Mouse (Mus musculus) midbrain, embryonic 12.5 days (tissue): ENCODE results near the gene Znrd1. TPM values are rescaled to one million over a fixed set of nuclear protein-coding genes. Genes with fewer than 3 reads are reported as not detected.

Experiments
- ATAC-seq: fragments of 200-750 bp; cut with Nextera tagmentation; 2 replicates; pipeline ENCODE4 v1.8.0; 2017; ENCODE audit warnings: low read depth, moderate TSS enrichment, moderate library complexity; ENCODE audit not compliant: low FRiP score
- H3K27ac ChIP-seq: fragments of 300-500 bp; sonication (generic); replicated peaks from 2 replicates; pipeline ENCODE4 v1.5.1; 2016; ENCODE audit warnings: mild to moderate bottlenecking
- H3K27me3 ChIP-seq: fragments of 300-500 bp; sonication (generic); 2 replicates; pipeline ENCODE4 v1.6.1; 2016; ENCODE audit warnings: mild to moderate bottlenecking
- H3K36me3 ChIP-seq: fragments of 300-500 bp; sonication (generic); 2 replicates; pipeline ENCODE4 v1.6.1; 2016
- H3K4me1 ChIP-seq: fragments of 300-500 bp; sonication (generic); 2 replicates; pipeline ENCODE4 v1.6.1; 2016
- H3K4me2 ChIP-seq: fragments of 300-500 bp; sonication (generic); replicated peaks from 2 replicates; pipeline ENCODE4 v1.6.1; 2016; ENCODE audit warnings: mild to moderate bottlenecking, moderate library complexity
- H3K4me3 ChIP-seq: fragments of 300-500 bp; sonication (generic); 2 replicates; pipeline ENCODE4 v1.5.1; 2016; ENCODE audit warnings: mild to moderate bottlenecking
- H3K9ac ChIP-seq: fragments of 300-500 bp; sonication (generic); replicated peaks from 2 replicates; pipeline ENCODE4 v1.6.1; 2016; ENCODE audit warnings: mild to moderate bottlenecking, moderate library complexity
- H3K9me3 ChIP-seq: fragments of 300-500 bp; sonication (generic); 2 replicates; pipeline ENCODE4 v1.6.1; 2016; ENCODE audit warnings: mild to moderate bottlenecking
- WGBS: fragments of 180-500 bp; shearing (Covaris S2); methylation state at CpG from one replicate; pipeline ENCODE4 v1.1.7; 2016; 5-methylcytosine and 5-hydroxymethylcytosine counted together
- polyA plus RNA-seq: library from polyadenylated mRNA; unstranded; fragments of >200 nt; fragmentation: Nextera tagmentation; extraction: Ambion mirVana; gene quantifications from 2 replicates; pipeline ENCODE4 v1.2.1, GENCODE M21; 2016

Znrd1 gene
- polyA plus RNA-seq, 1 experiment from 2014 or later = 75.9 TPM

DNA sequence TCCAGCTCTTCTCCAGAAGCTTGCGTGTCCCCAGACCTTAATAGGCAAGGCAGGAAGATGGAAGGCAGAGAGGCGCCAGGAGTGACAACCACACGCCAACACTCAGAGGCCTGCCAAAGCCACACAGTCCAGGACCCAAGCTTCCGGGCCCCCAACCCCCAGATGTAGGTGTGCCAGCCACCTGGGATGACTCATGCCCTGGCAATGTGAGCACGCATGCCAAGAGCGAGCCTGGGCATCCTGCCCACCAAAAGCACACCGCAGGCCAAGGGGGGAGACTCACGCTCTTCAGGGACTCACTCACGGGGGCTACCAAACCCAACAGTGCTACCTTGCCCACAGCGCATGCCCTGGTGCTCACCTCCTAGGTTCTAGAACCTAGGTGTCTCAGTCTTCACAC, 16.0 kb downstream of the Znrd1 start:
- ATAC-seq = no peak
- H3K9me3 ChIP-seq = no peaks in the 10 kb centered on the region
- H3K4me2 ChIP-seq = peak overlapping the region; percentile 55
- 63% methylated on average over 10 of the region's 10 CpGs for WGBS
- H3K36me3 ChIP-seq = no peaks in the 10 kb centered on the region
- peaks cover 67% of the 10 kb centered on the region for H3K27me3 ChIP-seq
- H3K4me1 ChIP-seq = peaks cover 11% of the 10 kb centered on the region
- no peak overlapping the region for H3K9ac ChIP-seq
- H3K4me3 ChIP-seq = peak overlapping the region; percentile 36
- no peak overlapping the region for H3K27ac ChIP-seq

DNA sequence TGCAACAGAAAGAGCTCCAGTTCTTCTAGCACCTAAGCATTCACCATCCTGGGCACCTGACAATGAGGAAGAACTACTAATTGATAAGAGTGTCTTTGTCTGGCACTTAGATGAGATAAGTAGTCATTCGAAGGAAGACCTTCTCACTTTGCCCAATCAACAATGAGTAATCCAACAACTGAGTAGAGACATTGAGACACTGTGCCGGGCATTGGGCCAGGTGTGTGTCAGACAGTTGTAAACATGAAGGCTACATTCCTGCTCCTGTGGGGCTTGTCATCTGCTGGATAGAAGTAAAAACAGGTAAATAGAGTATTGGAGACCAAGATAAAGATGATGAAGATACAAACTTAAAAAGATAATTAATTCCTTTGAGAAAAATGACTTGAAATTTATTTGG, 20.3 kb downstream of the Znrd1 start:
- 86% methylated on average over 2 of the region's 2 CpGs for WGBS
- ATAC-seq = no peak
- no peak overlapping the region for H3K9ac ChIP-seq
- no peaks in the 10 kb centered on the region for H3K36me3 ChIP-seq
- no peak overlapping the region for H3K4me2 ChIP-seq
- H3K27ac ChIP-seq = no peak overlapping the region
- H3K4me3 ChIP-seq = no peak overlapping the region
- peaks cover 31% of the 10 kb centered on the region for H3K27me3 ChIP-seq
- peaks cover 4% of the 10 kb centered on the region for H3K4me1 ChIP-seq
- no peaks in the 10 kb centered on the region for H3K9me3 ChIP-seq

DNA sequence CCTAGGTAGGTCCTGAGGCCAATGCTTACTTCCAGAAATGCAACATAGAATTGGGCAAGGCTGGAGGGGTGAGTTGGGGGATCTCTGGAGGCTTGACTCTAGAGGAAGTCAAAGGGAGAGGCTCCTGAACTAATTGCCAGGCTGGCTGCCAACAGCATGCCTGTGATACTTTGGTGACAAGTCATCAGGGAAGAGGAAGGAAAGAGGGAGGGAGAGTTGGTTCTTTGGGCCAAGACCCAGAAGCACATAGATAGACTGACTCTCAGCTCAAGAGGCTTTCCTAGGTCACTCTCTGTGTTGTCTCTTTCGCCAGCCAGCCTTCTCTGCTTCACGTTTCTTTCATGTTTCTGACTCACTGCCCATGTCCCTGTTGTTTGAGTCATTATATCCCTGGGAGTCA, 26.6 kb downstream of the Znrd1 start:
- WGBS = 76% methylated on average over 2 of the region's 2 CpGs
- Histone ChIP-seq H3K27me3 (0 out of 2 replicates have a peak, but pooled peaks cover 3% of the 10 kb centered on the region), H3K9me3 (no peaks in the 10 kb centered on the region), H3K4me2 (no peak overlapping the region), H3K4me3 (no peak overlapping the region), H3K36me3 (no peaks in the 10 kb centered on the region), H3K27ac (no peak overlapping the region), H3K9ac (no peak overlapping the region), H3K4me1 (no peaks in the 10 kb centered on the region)
- no peak for ATAC-seq

DNA sequence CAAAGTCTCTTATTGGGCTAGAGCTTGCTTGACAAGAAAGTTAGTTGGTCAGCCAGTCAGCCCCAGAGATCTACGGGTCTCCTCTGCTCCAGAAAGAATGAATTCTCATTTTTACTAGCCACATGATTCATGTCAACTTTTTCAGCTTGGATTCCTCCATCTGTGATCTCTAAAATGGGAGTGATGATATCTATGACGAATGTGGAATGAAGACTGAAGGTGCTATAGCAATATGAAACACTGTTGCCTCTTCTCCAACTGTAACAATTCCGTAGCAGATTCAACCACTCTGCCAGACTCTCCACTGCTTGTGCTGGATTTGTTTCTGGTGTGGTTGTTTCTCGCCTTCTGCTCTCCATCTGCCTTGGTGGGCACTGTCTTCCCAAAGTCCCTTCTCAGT, 27.2 kb downstream of the Znrd1 start:
- Histone ChIP-seq H3K9ac (no peak overlapping the region), H3K9me3 (no peaks in the 10 kb centered on the region), H3K27me3 (0 out of 2 replicates have a peak, but pooled peaks cover 3% of the 10 kb centered on the region), H3K27ac (no peak overlapping the region), H3K4me3 (no peak overlapping the region), H3K4me1 (no peaks in the 10 kb centered on the region), H3K36me3 (no peaks in the 10 kb centered on the region), H3K4me2 (no peak overlapping the region)
- WGBS = 87% methylated on average over 4 of the region's 4 CpGs
- ATAC-seq = no peak

DNA sequence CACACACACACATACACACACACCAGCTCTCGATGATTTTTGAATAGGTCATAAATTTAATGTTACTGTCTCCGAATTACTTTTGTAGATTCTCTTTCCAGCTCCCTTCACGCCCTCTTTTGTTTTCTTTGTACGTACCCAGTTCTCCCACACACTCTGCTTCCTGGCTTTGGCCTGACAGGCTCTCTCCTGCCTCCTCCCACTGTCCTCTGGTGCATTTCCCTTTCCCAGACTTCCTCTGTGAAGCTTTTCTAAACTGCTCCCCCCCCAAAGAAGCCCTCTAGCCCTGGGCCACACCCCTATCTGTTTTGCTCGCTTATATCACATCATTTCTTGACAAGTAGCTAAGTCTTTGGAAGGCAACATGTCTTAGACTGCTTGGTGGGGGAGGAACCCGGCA, 28.1 kb downstream of the Znrd1 start:
- no peak for ATAC-seq
- WGBS = 80% methylated on average over 6 of the region's 6 CpGs
- Histone ChIP-seq H3K27ac (no peak overlapping the region), H3K4me2 (no peak overlapping the region), H3K4me3 (no peak overlapping the region), H3K9ac (no peak overlapping the region), H3K9me3 (no peaks in the 10 kb centered on the region), H3K4me1 (no peaks in the 10 kb centered on the region), H3K36me3 (no peaks in the 10 kb centered on the region), H3K27me3 (0 out of 2 replicates have a peak, but pooled peaks cover 3% of the 10 kb centered on the region)

DNA sequence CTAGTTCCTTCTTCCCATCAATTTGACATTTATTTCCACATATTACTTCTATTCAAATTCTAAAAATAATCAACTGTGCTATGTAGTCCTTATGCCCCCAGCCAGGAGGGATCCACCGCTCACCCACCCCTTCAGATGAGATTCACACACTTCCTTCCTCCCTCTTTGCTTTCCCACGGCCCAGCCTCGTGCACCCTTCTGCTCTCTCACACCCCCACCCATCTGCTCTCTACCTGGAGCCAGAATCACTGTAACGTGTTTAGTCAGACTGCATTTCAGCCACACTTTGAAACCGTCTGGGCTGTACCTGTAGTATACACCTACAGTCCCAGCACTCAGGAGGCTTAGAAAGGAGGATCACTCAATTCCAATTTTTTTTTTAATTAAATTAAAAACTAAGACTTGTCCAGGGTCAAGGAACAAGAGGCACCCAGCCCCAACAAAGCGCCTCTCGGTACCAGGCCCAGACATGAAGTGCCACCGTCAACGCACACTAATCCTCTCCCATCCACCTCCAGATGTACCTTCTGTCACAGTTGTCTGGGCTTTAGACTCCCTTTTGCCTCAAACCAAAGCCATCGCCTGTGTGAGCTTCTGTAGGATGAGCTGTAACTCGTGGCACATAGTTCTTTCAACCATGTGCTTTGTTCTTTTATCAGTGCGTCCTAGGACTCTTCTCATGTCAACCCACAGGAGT, 29.0 kb downstream of the Znrd1 start:
- Histone ChIP-seq H3K9me3 (no peaks in the 10 kb centered on the region), H3K9ac (no peak overlapping the region), H3K36me3 (no peaks in the 10 kb centered on the region), H3K27ac (no peak overlapping the region), H3K4me1 (no peaks in the 10 kb centered on the region), H3K4me3 (no peak overlapping the region), H3K27me3 (0 out of 2 replicates have a peak, but pooled peaks cover 3% of the 10 kb centered on the region), H3K4me2 (no peak overlapping the region)
- ATAC-seq = no peak
- WGBS = 79% methylated on average over 12 of the region's 12 CpGs

DNA sequence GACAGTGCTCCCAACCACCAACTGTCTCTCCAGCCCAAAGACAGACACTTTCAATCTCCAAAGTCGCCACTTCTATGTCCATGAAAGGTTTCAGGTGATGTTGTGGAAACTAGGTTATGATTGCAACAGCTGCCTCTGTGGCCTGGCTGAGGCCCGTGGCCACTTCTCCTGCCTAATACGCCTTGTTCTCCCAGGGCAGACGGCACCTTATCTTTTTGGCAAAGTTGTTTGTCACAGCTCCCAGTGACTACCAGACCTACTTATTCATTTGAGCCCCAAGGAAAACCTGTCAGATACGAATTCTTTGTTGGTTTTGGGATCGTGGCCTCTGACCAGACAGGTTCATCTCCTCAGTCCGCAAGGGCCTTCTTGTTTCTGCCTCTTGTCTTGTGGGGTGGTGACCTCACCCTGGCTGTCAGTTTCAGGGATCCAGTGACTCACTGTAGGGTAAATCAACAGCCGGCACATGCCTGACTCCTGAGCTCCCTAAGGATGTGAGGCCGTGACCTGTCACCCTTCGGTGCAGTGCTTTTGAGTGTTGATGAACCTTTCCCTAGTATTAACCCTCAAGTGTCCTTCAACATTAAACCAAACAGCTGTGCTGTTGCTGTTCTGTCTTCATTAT, 30.8 kb downstream of the Znrd1 start:
- H3K9me3 ChIP-seq = no peaks in the 10 kb centered on the region
- no peak overlapping the region for H3K4me2 ChIP-seq
- H3K4me1 ChIP-seq = no peaks in the 10 kb centered on the region
- no peak for ATAC-seq
- H3K27me3 ChIP-seq = 0 out of 2 replicates have a peak, but pooled peaks cover 3% of the 10 kb centered on the region
- no peak overlapping the region for H3K4me3 ChIP-seq
- 68% methylated on average over 10 of the region's 10 CpGs for WGBS
- no peak overlapping the region for H3K9ac ChIP-seq
- no peak overlapping the region for H3K27ac ChIP-seq
- H3K36me3 ChIP-seq = no peaks in the 10 kb centered on the region

DNA sequence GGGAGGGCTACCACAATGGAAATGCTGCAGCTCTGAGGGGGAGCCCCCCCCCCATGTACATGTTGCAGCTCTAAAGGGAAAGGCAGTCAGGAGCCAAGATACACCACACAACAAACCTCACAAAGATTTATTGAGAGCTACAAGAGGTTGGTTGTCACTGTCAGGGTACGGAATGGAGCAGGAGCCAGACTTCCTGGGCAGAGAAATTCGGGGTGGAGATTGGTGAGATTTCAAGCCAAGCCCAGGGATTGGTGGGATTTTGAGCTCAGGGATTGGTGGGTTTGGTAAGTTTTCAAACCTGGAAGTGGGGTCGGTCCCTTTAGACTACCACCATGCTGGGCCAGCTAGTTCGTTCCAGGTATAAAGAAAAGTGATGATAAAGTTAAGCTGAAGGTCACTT, 34.9 kb downstream of the Znrd1 start:
- 75% methylated on average over 4 of the region's 4 CpGs for WGBS
- Histone ChIP-seq H3K4me2 (no peak overlapping the region), H3K36me3 (no peaks in the 10 kb centered on the region), H3K9me3 (no peaks in the 10 kb centered on the region), H3K4me1 (no peaks in the 10 kb centered on the region), H3K27ac (no peak overlapping the region), H3K9ac (no peak overlapping the region), H3K27me3 (no peaks in the 10 kb centered on the region), H3K4me3 (no peak overlapping the region)
- ATAC-seq = no peak

DNA sequence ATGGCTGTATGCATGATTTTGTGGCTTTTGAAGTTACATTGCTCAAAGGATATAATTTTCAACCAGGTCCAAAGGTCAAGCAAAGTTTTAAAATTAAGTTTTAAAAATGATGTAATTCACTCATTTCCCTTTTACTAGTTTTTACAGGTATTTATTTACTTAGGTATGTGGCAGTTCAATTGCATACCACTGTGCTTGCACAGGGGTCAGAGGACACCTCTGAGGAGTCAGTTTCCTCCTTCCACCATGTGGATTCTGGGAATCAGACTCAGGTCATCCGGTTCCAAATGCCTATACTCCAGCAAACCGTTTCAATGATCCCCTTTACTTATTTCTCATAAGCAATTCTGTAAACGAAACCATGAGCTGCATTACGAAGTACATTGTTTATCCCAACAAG, 35.6 kb downstream of the Znrd1 start:
- no peaks in the 10 kb centered on the region for H3K27me3 ChIP-seq
- no peak overlapping the region for H3K27ac ChIP-seq
- H3K4me2 ChIP-seq = no peak overlapping the region
- H3K9me3 ChIP-seq = no peaks in the 10 kb centered on the region
- H3K4me1 ChIP-seq = no peaks in the 10 kb centered on the region
- no peak overlapping the region for H3K9ac ChIP-seq
- WGBS = 83% methylated on average over 4 of the region's 4 CpGs
- ATAC-seq = no peak
- no peaks in the 10 kb centered on the region for H3K36me3 ChIP-seq
- no peak overlapping the region for H3K4me3 ChIP-seq

DNA sequence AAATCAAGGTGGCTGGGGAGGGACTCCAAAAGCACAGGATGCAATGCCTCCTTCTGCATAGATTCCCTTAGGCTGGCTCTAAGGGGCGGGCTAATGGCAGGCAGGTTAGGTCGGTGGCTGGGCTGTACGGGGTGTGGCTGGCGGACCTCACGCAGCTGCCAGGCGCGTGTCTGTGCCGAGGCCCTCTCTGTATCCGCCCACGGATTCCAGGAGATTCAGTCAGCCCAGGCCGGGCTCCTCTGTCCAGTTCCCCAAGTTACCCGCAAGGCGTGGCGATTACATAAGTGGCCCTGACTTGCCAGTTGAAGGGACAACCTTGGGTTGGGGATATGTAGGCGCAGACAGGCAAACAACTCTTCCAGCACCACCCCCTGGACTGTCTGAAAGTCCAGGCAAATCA, 38.1 kb downstream of the Znrd1 start:
- Histone ChIP-seq H3K9ac (no peak overlapping the region), H3K4me3 (no peak overlapping the region), H3K4me1 (no peaks in the 10 kb centered on the region), H3K27ac (no peak overlapping the region), H3K36me3 (no peaks in the 10 kb centered on the region), H3K9me3 (no peaks in the 10 kb centered on the region), H3K4me2 (no peak overlapping the region), H3K27me3 (no peaks in the 10 kb centered on the region; the same call in 1 of the 2 replicates)
- ATAC-seq = no peak
- WGBS = 54% methylated on average over 15 of the region's 15 CpGs

DNA sequence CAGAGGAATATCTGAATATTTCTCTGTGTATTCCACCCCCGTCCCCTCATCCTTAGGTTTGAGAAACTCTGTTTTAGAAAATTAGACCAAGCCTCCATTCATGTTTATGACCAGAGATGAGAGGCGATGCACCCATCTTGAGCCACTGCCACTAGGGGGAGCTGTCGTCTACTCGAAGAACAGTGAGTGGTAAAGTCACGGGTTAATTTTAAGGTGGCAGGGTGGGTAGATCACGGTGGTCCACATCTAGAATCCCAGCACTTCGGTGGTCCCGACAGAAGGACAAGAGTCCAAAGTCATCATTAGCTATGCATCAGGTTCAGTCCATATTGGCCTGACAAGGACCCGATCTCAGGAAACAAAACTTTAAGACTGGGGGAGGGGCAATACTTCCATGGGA, 43.3 kb downstream of the Znrd1 start:
- H3K27ac ChIP-seq = no peak overlapping the region
- H3K4me3 ChIP-seq = no peak overlapping the region
- 16% methylated on average over 9 of the region's 9 CpGs for WGBS
- peak; percentile 49; the same call in 1 of the 2 replicates for ATAC-seq
- no peaks in the 10 kb centered on the region for H3K4me1 ChIP-seq
- H3K36me3 ChIP-seq = no peaks in the 10 kb centered on the region
- H3K9ac ChIP-seq = no peak overlapping the region
- no peak overlapping the region for H3K4me2 ChIP-seq
- no peaks in the 10 kb centered on the region; the same call in 1 of the 2 replicates for H3K27me3 ChIP-seq
- no peaks in the 10 kb centered on the region for H3K9me3 ChIP-seq

DNA sequence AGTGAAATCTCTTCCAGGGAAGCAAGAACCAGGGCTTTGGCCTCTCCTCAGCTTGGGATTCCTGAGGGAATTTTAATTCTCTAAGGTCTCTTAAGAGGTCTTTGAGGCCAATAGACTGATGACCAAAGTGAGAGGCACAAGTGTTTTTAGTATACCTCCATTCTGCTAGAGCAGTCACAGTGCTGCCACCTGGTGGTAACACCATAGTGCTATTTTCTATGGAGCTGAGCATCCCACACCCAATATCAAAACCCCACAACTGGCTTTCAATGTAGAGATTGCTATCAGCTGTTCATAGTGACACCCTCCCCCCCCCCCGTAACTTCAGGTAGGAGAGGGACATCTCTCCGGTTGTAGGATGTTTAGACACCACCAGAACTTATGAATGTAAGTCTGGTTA, 44.3 kb downstream of the Znrd1 start:
- no peaks in the 10 kb centered on the region for H3K9me3 ChIP-seq
- no peak overlapping the region for H3K27ac ChIP-seq
- peak; percentile 58; the same call in 1 of the 2 replicates for ATAC-seq
- H3K27me3 ChIP-seq = no peaks in the 10 kb centered on the region; the same call in 1 of the 2 replicates
- H3K9ac ChIP-seq = no peak overlapping the region
- no peaks in the 10 kb centered on the region for H3K4me1 ChIP-seq
- no peak overlapping the region for H3K4me2 ChIP-seq
- WGBS = 16% methylated on average over 2 of the region's 2 CpGs
- H3K36me3 ChIP-seq = no peaks in the 10 kb centered on the region
- H3K4me3 ChIP-seq = no peak overlapping the region
